ENCODE assay signal across 7 mouse cellular contexts in genomic region chr2:168912901-168913721, GRCm38 (mm10). TPM values are rescaled to one million over a fixed set of nuclear protein-coding genes. Genes with fewer than 3 reads are reported as not detected.
DNase-seq lines count a peak whose midpoint lies in the region; ATAC-seq and TF ChIP-seq lines count a peak whose summit lies in the region.

No protein-coding gene starts in this region.

- no peak for TF ChIP-seq EP300 in lung, postnatal 0 days (IDR thresholded peaks at IDR 0.05)

- WGBS in lung, postnatal 0 days: 3% methylated on average over 31 of the region's 31 CpGs
- WGBS in embryonic facial prominence, embryonic 15.5 days: 2% methylated on average over 31 of the region's 31 CpGs
- 2% methylated on average over 31 of the region's 31 CpGs for WGBS in limb, embryonic 15.5 days

- no peak overlapping the region for H3K27ac ChIP-seq in lung, postnatal 0 days (ENCODE audit: low read length)
- peak overlapping the region; percentile 85 for H3K27ac ChIP-seq in embryonic facial prominence, embryonic 15.5 days (replicated peaks)
- peak overlapping the region; percentile 75 for H3K27ac ChIP-seq in limb, embryonic 15.5 days

- no peak for TF ChIP-seq CTCF in lung, postnatal 0 days (IDR thresholded peaks at IDR 0.05)

- peaks cover 34% of the 10 kb centered on the region for H3K27me3 ChIP-seq in lung, postnatal 0 days (replicated peaks; ENCODE audit: insufficient read depth, low read length)
- peaks cover 28% of the 10 kb centered on the region for H3K27me3 ChIP-seq in embryonic facial prominence, embryonic 15.5 days
- H3K27me3 ChIP-seq in limb, embryonic 15.5 days: peaks cover 23% of the 10 kb centered on the region
- no peaks in the 10 kb centered on the region for H3K27me3 ChIP-seq in splenic B cell, adult 2 months (ENCODE audit: control insufficient read depth, insufficient read depth, low read length, poor library complexity, severe bottlenecking)

- DNase-seq in lung, postnatal 0 days (ENCODE audit: low spot score): peak; percentile 21
- DNase-seq in lung, postnatal 10 days: no peak
- DNase-seq in splenic B cell, adult 2 months (ENCODE audit: low read depth, low spot score): peak; percentile 8
- no peak for DNase-seq in cerebellum, postnatal 36 days

- H3K4me1 ChIP-seq in lung, postnatal 0 days (ENCODE audit: insufficient read depth, low read depth, low read length): peaks cover 4% of the 10 kb centered on the region; the same call in 1 of the 2 replicates
- H3K4me1 ChIP-seq in embryonic facial prominence, embryonic 15.5 days: peaks cover 29% of the 10 kb centered on the region
- H3K4me1 ChIP-seq in limb, embryonic 15.5 days: peaks cover 30% of the 10 kb centered on the region

- H3K4me3 ChIP-seq in lung, postnatal 0 days (ENCODE audit: low read depth, low read length): peak overlapping the region; percentile 35
- H3K4me3 ChIP-seq in embryonic facial prominence, embryonic 15.5 days (replicated peaks): peak overlapping the region; percentile 55
- H3K4me3 ChIP-seq in limb, embryonic 15.5 days: peak overlapping the region; percentile 53

- H3K4me2 ChIP-seq in lung, postnatal 0 days (replicated peaks; ENCODE audit: low read depth, low read length): peak overlapping the region; percentile 57
- H3K4me2 ChIP-seq in embryonic facial prominence, embryonic 15.5 days (replicated peaks): peak overlapping the region; percentile 98
- H3K4me2 ChIP-seq in limb, embryonic 15.5 days: peak overlapping the region; percentile 94

- no peak for ATAC-seq in lung, postnatal 0 days
- peak; percentile 56; the same call in 1 of the 2 replicates for ATAC-seq in embryonic facial prominence, embryonic 15.5 days (ENCODE audit: insufficient number of reproducible peaks, low FRiP score, low TSS enrichment, low read depth)
- ATAC-seq in limb, embryonic 15.5 days (ENCODE audit: insufficient number of reproducible peaks, low FRiP score, low TSS enrichment, low read depth): no peak
- no peak for ATAC-seq in inflammation-experienced regulatory T-cells, adult 6 months

- H3K36me3 ChIP-seq in lung, postnatal 0 days (ENCODE audit: insufficient read depth, low read length): no peaks in the 10 kb centered on the region
- peaks cover 4% of the 10 kb centered on the region; the same call in 1 of the 2 replicates for H3K36me3 ChIP-seq in embryonic facial prominence, embryonic 15.5 days
- H3K36me3 ChIP-seq in limb, embryonic 15.5 days: no peaks in the 10 kb centered on the region
- no peaks in the 10 kb centered on the region for H3K36me3 ChIP-seq in splenic B cell, adult 2 months (ENCODE audit: control insufficient read depth, insufficient read depth, low read length, poor library complexity, severe bottlenecking)

- no peaks in the 10 kb centered on the region for H3K9me3 ChIP-seq in lung, postnatal 0 days (ENCODE audit: low read length)
- no peaks in the 10 kb centered on the region for H3K9me3 ChIP-seq in embryonic facial prominence, embryonic 15.5 days (replicated peaks)
- H3K9me3 ChIP-seq in limb, embryonic 15.5 days: no peaks in the 10 kb centered on the region

- no peak overlapping the region for H3K9ac ChIP-seq in lung, postnatal 0 days (replicated peaks; ENCODE audit: low read depth)
- 0 out of 2 replicates have a peak overlapping the region, but pooled peaks have one; percentile 26 for H3K9ac ChIP-seq in embryonic facial prominence, embryonic 15.5 days
- H3K9ac ChIP-seq in limb, embryonic 15.5 days: no peak overlapping the region

RNA-seq across cellular contexts. Expression of gene Zfp64, which starts 42.3 kb away (rescaled TPM):
- 14.0 and 15.8 TPM in 2 replicates for polyA plus RNA-seq in lung, postnatal 0 days (2015; fragmentation: Nextera tagmentation; extraction: Ambion mirVana)
- polyA plus RNA-seq in embryonic facial prominence, embryonic 15.5 days (2015; fragmentation: Nextera tagmentation; extraction: Ambion mirVana): 55.8 and 59.2 TPM in 2 replicates
- 45.9 and 48.6 TPM in 2 replicates for polyA plus RNA-seq in limb, embryonic 15.5 days (2015; fragmentation: Nextera tagmentation; extraction: Ambion mirVana)
- 10 to 100 TPM; 21.5 to 28.4 (median 24.7) TPM for polyA plus RNA-seq in inflammation-experienced regulatory T-cells, adult 6 months (2017; shearing (Covaris generic))

Comparison
In these comparisons a context has a peak if more than half of its experiments do, and no peak if none do; other contexts are left out.
1. DNase-seq: peak in lung, postnatal 0 days (single experiment) and splenic B cell, adult 2 months (single experiment); none in lung, postnatal 10 days (single experiment) and cerebellum, postnatal 36 days (0 of 2).
2. Peak in every context shown above with its lines, with median percentiles within 50 percentile points of each other: H3K4me2 ChIP-seq and H3K4me3 ChIP-seq.